Mouse (Mus musculus) intestine, postnatal 0 days (tissue): ENCODE results near the gene Cenpv. TPM values are rescaled to one million over a fixed set of nuclear protein-coding genes. Genes with fewer than 3 reads are reported as not detected.

Source experiments
- ATAC-seq: fragments of 200-750 bp; cut with Nextera tagmentation; 2 replicates; pipeline ENCODE4 v1.8.0; 2017; ENCODE audit warnings: mild to moderate bottlenecking, moderate TSS enrichment, moderate library complexity
- H3K27ac ChIP-seq: fragments of 300-500 bp; sonication (generic); 2 replicates; pipeline ENCODE4 v1.5.1; 2014; ENCODE audit warnings: mild to moderate bottlenecking, low read depth, low read length, moderate library complexity
- H3K27me3 ChIP-seq: fragments of 300-500 bp; sonication (generic); replicated peaks from 2 replicates; pipeline ENCODE4 v1.6.1; 2014; ENCODE audit warnings: low read length, mixed read lengths; ENCODE audit not compliant: control insufficient read depth, insufficient read depth
- H3K36me3 ChIP-seq: fragments of 300-500 bp; sonication (generic); 2 replicates; pipeline ENCODE4 v1.6.1; 2014; ENCODE audit warnings: mild to moderate bottlenecking, moderate library complexity; ENCODE audit not compliant: control insufficient read depth, insufficient read depth
- H3K4me1 ChIP-seq: fragments of 300-500 bp; sonication (generic); replicated peaks from 2 replicates; pipeline ENCODE4 v1.6.1; 2014; ENCODE audit warnings: antibody characterized with exemption, low read length, mixed read lengths; ENCODE audit not compliant: control insufficient read depth, insufficient read depth
- H3K4me2 ChIP-seq: fragments of 300-500 bp; sonication (generic); replicated peaks from 2 replicates; pipeline ENCODE4 v1.6.1; 2014; ENCODE audit warnings: low read depth, mild to moderate bottlenecking, moderate library complexity
- H3K4me3 ChIP-seq: fragments of 300-500 bp; sonication (generic); 2 replicates; pipeline ENCODE4 v1.5.1; 2014; ENCODE audit warnings: low read depth, low read length
- H3K9ac ChIP-seq: fragments of 300-500 bp; sonication (generic); 2 replicates; pipeline ENCODE4 v1.6.1; 2014; ENCODE audit warnings: mild to moderate bottlenecking, low read depth, low read length
- H3K9me3 ChIP-seq: fragments of 300-500 bp; sonication (generic); 2 replicates; pipeline ENCODE4 v1.6.1; 2016; ENCODE audit warnings: mixed run types; ENCODE audit not compliant: control insufficient read depth
- CTCF ChIP-seq: sonication (generic); IDR thresholded peaks from 2 replicates; pipeline ENCODE4 v1.5.1; 2016; ENCODE audit warnings: low read depth, mild to moderate bottlenecking, control low read depth, antibody characterized with exemption, moderate library complexity
- WGBS: fragments of 180-500 bp; shearing (Covaris S2); extraction: QIAGEN DNeasy Blood & Tissue Kit; methylation state at CpG from one replicate; pipeline ENCODE4 v1.1.7; 2014; 5-methylcytosine and 5-hydroxymethylcytosine counted together
- polyA plus RNA-seq: library from polyadenylated mRNA; unstranded; fragments of >200 nt; fragmentation: Nextera tagmentation; extraction: Ambion mirVana; gene quantifications from 2 replicates; pipeline ENCODE4 v1.2.1, GENCODE M21; 2015

The Cenpv gene
- polyA plus RNA-seq, 1 experiment from 2014 or later, result 54.9 TPM

GRCm38 (mm10) chr11:62476156-62476555 lies 62.9 kb downstream of the Cenpv start:
- Histone ChIP-seq H3K9ac (no peak overlapping the region), H3K4me2 (no peak overlapping the region), H3K36me3 (no peaks in the 10 kb centered on the region), H3K4me1 (no peaks in the 10 kb centered on the region), H3K4me3 (no peak overlapping the region), H3K27me3 (no peaks in the 10 kb centered on the region), H3K9me3 (no peaks in the 10 kb centered on the region), H3K27ac (no peak overlapping the region; the same call in 1 of the 2 replicates)
- no peak for TF ChIP-seq CTCF
- WGBS, result 61% methylated on average over 4 of the region's 4 CpGs
- ATAC-seq, result peak; percentile 35; the same call in 1 of the 2 replicates

Other genes starting within 250 kb of the Cenpv start
- gene Pigl, start 80.8 kb downstream of the Cenpv start, polyA plus RNA-seq, result 8.3 and 8.9 TPM in 2 replicates
- 114 and 140 TPM in 2 replicates for gene Ncor1, start 80.7 kb downstream of the Cenpv start, polyA plus RNA-seq
- gene Ubb, start 11.9 kb upstream of the Cenpv start, polyA plus RNA-seq, result 2,405 and 2,440 TPM in 2 replicates
- gene Trpv2, start 35.2 kb upstream of the Cenpv start, polyA plus RNA-seq, result 6.0 and 6.3 TPM in 2 replicates
- 31.9 and 32.3 TPM in 2 replicates for gene Lrrc75a, start 109.3 kb upstream of the Cenpv start, polyA plus RNA-seq
- 62.2 and 67.7 TPM in 2 replicates for gene Mmgt2, start 109.4 kb upstream of the Cenpv start, polyA plus RNA-seq
- 1.5 and 2.3 TPM in 2 replicates for gene Zfp287, start 192.6 kb upstream of the Cenpv start, polyA plus RNA-seq
- not detected in 2 replicates for gene Gm10428, start 213.8 kb upstream of the Cenpv start, polyA plus RNA-seq